Mouse (Mus musculus) heart, adult 10 weeks (tissue): ENCODE measurements around the gene Gm8180. TPM values are rescaled to one million over a fixed set of nuclear protein-coding genes. Genes with fewer than 3 reads are reported as not detected.

ENCODE experiments used
- polyA plus RNA-seq: library from polyadenylated mRNA; stranded (reverse); fragments of 350-450 nt; fragmentation: Illumina TruSeq; extraction: RNeasy Lipid Tissue Mini Kit (QIAGEN cat#74804); gene quantifications from one replicate; pipeline ENCODE4 v1.2.3, GENCODE M21; 2014; ENCODE audit warnings: low read depth, low replicate concordance

Gene Gm8180
- polyA plus RNA-seq, result not detected

GRCm38 (mm10) chr14:43784645-43785044 lies at the start of gene Gm8180:
TSS of gene Gm8180 (minus strand) at chr14:43784745.

GRCm38 (mm10) chr14:43747566-43747965 lies 37.0 kb downstream of the Gm8180 start, which contains the start of gene Gm6526:
TSS of gene Gm6526 (plus strand) at chr14:43747866.

Other genes starting within 250 kb of the Gm8180 start
- gene Gm5799, start 241.2 kb downstream of the Gm8180 start, polyA plus RNA-seq, result not detected
- not detected for gene Gm17654, start 205.6 kb downstream of the Gm8180 start, polyA plus RNA-seq
- not detected for gene Gm10375, start 176.7 kb downstream of the Gm8180 start, polyA plus RNA-seq
- gene Gm8165, start 107.5 kb downstream of the Gm8180 start, polyA plus RNA-seq, result not detected
- gene Gm7324, start 86.9 kb downstream of the Gm8180 start, polyA plus RNA-seq, result not detected
- not detected for gene Gm16506, start 57.3 kb downstream of the Gm8180 start, polyA plus RNA-seq
- not detected for gene Gm6526, start 36.9 kb downstream of the Gm8180 start, polyA plus RNA-seq
- not detected for gene Ear1, start 90.8 kb upstream of the Gm8180 start, polyA plus RNA-seq
- not detected for gene Ear10, start 138.8 kb upstream of the Gm8180 start, polyA plus RNA-seq
- gene Gm8113, start 140.6 kb upstream of the Gm8180 start, polyA plus RNA-seq, result 1.8 TPM
- gene Ang5, start 172.3 kb upstream of the Gm8180 start, polyA plus RNA-seq, result not detected
- gene Ang6, start 217.5 kb upstream of the Gm8180 start, polyA plus RNA-seq, result not detected